Mouse (Mus musculus): ENCODE data around the gene Msi2.

The Msi2 gene

DNA sequence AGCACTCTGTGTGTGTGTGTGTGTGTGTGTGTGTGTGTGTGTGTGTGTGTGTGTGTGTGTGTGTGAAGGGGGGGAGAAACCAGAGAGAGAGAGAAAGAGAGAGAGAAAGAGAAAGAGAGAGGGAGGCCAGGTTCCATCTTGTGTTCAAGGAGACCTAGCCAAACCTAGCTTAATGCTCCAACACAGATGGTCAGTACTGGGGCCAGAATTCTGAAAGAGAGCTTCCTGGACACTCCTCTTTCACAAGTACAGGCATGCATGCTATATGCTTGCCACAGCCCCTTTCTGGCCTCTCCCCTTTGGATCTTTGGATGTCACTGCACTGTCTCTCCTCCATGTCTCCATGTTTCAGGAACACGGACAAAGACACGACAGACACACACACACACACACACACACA, 41.7 kb downstream of the Msi2 start:
- no peak for DNase-seq (ENCODE audit: low read depth)

DNA sequence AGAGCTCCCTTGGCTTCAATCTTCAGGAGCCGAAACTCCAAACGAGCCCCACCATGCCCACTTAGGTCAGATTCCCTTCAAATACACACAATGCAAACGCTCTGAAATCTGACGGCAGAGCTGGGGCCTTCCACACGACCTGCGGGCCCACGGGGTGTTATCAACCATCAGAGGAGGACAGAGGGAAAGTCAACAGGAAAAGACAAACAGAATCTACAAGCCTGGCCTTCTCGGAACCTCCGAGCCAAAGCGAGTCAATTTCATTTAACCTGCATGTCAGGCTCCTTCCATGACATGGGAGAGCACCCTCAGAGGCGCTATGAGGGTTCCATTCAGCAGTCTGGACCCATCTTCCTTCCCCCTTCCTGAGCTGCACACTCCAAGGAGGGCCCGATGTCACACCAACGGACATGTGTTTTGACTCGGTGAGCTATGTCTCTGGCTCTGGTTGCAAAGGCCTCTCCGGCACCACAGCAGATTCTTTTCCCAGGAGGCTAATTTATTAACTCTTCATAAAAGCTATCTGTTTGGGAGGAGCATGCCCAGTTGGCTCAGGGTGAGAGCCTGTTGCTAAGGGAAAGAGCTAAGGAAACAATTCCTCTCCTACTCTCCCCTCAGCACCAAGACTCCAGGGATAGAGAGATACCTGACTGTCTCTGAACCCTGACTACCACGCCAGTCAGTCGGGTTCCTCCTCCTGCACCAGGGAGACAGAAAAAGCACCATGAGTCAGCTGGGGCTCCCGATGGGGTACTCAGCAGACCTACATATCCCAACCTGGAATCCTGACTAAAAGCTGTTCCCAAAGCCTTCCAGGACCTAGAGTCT, 42.6 kb downstream of the Msi2 start:
- no peak for DNase-seq (ENCODE audit: low read depth)

DNA sequence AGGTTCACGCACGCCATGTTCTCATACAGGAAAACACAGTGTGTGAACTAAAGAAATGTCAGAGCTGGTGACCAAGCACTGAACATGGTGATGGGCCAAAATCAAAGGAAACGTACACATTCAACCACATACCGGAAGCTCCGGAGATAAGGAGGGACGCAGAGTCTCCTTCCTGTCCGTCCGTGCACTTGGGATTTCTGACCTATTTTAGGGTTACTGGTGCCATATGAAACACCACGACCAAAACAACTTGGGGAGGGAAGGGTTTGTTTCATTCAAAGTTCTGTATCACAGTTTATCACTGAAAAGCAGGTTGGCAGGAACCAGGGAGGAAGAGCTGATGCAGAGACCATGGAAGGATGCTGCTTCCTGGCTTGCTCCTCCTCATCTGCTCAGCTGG, 44.2 kb downstream of the Msi2 start:
- no peak for DNase-seq (ENCODE audit: low read depth)

DNA sequence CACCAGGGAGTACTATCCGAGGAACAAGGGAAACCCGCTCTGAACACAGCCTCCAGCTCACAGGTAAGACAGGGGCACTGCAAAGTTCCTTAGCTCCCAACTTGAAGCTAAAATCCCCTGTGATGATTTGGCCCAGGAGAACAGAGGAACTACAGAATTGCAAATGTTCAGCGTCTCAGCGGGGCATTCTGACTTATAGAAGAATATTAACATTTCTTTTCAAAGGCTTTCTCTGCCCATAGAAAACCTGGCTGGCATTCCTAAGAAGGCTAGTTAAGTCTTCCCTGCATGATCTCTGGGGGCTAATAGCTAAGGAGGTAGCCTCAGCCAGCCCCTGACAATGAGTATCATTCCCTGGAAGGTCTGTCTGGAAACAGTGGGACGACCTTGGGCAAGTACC, 47.4 kb downstream of the Msi2 start:
- no peak for DNase-seq (ENCODE audit: low read depth)

DNA sequence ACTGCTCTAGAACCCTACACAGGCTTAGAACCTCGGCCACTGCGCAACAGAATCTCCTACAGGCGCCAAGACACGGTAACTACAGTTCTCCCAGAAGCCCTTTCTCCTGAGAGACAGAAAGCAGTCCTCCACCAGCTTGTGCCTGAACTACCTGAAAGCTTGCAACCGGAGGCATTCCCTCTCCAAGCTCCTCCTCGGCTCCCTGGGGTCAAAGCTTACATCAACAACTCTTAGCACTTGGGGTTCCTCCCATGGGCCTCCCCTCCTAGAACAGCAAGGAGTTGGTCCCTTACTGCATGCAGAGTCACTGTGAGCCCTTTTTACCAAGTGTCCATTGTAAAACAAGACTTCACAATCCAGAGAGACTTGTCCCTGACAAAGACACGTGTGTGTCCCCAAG, 49.2 kb downstream of the Msi2 start:
- DNase-seq (ENCODE audit: low read depth), result no peak

- DNase-seq (ENCODE audit: low read depth), result no peak
Observed at GRCm38 (mm10) chr11:88668345-88668744, 50.0 kb downstream of the Msi2 start.

DNA sequence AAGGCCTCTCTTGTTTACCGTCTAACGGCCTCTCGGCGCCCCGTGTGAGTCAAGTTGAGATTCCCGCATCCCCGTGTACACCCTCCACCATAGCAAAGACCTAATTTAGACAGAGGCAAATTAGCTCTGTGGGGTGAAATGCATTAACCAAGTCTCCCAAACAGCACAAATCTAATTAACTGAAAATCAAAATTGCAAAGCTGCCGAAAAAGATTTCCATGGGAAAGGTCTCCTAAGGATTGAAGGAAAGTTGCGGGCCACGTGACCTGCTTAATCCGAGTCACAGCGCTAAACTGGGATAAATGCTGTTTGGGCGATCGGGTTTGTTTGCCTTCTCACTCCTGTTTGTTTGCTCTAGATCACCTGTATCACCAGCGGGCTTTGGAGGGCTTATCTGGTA, 52.5 kb downstream of the Msi2 start:
- no peak for DNase-seq (ENCODE audit: low read depth)

DNA sequence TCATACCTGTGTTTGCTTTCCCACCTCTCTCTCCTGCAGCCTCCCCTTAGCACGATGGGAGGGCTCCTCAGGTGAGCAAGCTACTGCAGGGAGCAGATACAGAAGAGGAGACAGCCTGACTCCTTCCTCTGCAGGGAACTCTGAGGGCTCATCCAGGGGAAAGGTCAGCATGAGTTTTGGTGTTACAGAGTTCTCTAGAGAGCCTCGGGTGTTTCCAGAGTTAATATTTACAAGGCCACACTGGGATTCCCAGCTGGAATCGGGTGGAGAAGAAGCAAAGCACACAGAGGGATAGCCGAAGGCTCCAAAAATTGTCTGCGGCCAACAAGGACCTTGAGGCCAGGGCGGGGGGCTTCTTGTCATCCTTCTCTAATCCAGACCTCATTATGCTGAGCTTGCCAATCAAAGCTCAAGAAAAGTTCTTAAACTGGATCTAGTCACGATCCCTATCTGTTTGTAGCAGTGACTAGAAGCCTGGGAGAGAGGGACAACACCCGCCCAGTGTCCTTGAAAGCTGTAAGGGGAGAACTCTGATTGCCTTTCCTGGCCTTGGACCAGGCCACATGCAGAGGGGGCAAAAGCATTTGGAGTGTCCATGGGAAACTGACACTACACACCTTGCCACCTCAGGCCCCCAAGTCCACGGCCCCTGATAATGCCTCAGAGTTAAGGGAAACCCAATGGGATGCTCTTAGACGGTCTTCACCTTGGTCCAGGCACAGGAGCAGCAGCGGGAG, 56.7 kb downstream of the Msi2 start:
- no peak for DNase-seq (ENCODE audit: low read depth)

- no peak for DNase-seq (ENCODE audit: low read depth)
Observed at GRCm38 (mm10) chr11:88660404-88660803, 57.9 kb downstream of the Msi2 start.

DNA sequence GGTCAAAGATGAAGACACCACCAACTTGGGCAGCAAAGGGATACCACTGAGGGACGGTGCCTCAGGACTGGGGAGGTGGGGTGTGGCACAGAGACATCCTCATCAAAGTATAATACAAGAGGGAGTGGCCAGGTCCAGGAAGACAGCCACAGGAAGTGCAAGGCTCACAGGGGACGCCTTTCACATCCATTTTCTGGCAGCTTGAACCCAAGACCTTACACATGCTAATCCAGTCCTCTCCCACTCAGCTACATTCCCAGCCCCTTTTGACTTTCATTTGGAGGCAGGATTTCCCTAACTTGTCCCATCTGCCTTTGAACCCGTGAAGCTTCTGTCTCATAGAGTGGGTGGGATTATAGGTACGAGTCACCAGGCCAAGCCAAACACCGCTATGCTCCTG, 59.4 kb downstream of the Msi2 start:
- DNase-seq (ENCODE audit: low read depth), result no peak

DNA sequence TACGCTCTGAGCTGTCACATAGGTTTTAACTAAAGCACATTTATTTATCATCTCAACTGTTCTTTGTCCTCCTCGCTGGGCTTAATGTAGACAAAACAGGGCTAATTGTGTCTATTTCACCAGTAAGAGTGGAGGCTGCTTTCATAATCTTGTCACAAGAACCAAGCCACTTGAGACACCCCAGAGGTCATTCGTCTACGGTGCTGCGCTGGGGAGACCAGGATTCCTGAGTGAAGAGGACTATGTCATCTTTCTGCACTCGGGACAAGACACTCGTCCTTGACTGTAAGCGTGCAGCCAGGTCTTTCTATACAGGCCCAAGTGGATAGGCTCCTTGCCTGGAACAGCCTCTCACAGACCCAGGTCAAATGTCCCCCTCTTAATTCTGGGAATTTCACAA, 62.5 kb downstream of the Msi2 start:
- no peak for DNase-seq (ENCODE audit: low read depth)

GRCm38 (mm10) chr11:88655214-88655566, 63.1 kb downstream of the Msi2 start:
- no peak for DNase-seq (ENCODE audit: low read depth)

DNA sequence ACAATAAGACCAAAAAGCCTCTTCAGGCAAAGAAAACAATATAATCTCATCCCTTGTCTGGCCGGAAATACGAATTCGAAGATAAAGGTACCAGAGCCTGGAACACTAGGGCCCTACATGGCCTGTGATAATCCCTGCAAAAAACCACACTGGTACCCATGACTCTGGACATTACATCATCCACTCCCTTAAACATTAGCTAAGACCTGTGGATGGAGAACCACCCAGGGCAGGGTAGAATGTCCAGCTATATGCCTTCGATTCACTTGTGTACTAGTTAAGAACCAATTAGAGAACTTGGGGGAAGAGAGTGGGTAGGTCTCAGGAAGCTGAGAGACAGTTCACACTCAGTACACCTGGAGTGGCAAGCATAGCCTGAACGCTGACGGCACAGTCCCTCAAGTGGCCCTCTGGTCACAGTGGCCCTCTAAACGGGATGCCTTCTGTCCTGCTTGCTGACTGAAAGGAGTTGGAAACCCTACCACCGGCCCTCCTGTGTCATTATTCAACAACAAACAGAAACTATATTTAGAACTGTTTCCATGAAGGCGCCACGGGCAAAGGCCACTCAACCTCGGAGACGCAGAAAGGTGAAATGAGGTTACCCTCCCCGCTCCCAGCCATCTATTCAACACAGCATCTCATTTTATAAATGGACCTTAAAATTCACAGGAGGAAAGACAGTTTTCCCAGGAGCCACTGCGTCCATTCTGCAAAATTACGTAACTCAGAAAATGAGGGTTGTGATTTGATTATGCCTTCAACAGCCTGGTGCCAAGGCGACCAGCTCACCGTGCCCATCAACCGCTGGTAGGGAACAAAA, 63.7 kb downstream of the Msi2 start:
- no peak for DNase-seq (ENCODE audit: low read depth)

- no peak for DNase-seq (ENCODE audit: low read depth)
Observed at GRCm38 (mm10) chr11:88650275-88650674, 68.0 kb downstream of the Msi2 start.

- DNase-seq (ENCODE audit: low read depth), result no peak
Observed at GRCm38 (mm10) chr11:88649009-88649408, 69.3 kb downstream of the Msi2 start.

DNA sequence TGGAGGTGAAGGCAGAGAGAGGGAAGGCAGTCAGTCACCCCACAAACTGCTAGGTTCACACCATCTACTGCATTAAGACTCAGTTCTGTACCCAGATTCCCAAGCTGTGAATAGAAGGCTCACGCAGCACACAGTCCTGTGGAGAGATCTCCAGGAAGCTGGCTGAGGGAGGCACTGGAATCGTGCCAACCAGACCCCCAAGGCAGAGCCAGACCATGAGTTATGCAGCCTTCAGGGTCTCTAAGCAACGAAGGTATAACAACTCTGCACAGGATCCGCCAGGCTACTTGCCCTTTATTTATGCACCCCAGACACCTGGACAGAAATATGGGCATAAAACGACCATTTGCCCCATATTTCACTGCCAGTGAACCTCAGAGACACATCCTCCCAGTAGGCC, 69.9 kb downstream of the Msi2 start:
- DNase-seq (ENCODE audit: low read depth), result no peak

GRCm38 (mm10) chr11:88646493-88646892, 71.8 kb downstream of the Msi2 start:
- DNase-seq (ENCODE audit: low read depth), result no peak

DNA sequence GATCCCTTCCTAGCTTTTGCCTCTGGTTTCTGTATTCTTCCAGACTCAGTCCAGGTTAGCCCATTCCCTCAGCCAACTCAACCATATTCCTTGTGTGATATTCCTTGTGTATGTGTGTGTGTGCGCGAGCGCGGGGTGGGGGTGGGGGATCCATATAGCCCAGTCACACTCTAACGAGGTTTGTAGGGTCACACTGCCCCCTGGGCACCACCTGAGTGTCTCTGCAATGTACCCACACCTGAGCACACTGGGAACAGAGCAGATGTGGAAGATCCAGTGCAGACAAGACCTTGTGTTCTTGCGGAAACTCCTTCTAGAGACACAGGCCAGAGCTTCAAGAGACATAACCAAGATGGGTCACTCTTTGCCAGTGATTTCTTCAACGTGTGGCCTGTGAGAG, 72.5 kb downstream of the Msi2 start:
- no peak for DNase-seq (ENCODE audit: low read depth)

- DNase-seq (ENCODE audit: low read depth), result no peak
Observed at GRCm38 (mm10) chr11:88644719-88645118, 73.6 kb downstream of the Msi2 start.

GRCm38 (mm10) chr11:88639862-88640261, 78.5 kb downstream of the Msi2 start:
- no peak for DNase-seq (ENCODE audit: low read depth)

- no peak for DNase-seq (ENCODE audit: low read depth)
Observed at GRCm38 (mm10) chr11:88638936-88639542, 79.3 kb downstream of the Msi2 start.

DNA sequence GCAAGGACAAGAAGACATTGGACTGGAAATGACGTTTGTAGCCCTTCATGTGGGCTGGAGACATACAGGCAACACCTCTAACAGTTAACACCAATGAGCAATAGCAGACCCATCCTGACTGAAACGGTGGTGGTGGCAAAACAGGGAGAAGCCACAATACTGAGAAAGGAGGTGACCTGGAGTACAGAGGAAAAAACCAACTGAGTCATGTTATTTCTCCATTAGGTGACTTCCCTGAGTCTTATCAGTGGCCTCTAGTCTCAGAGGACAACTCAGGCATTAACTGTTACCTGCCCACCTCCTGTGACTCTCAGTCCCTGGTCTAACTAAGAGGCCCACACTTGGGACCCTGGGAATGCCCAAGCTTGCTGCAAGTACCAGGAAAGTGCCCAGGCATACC, 80.1 kb downstream of the Msi2 start:
- DNase-seq (ENCODE audit: low read depth), result no peak

All from c-Kit-positive CD71-negative TER-119-negative erythroid progenitor cells, embryonic 14.5 days (primary cell).